Mouse (Mus musculus) NIH3T3 (cell line): ENCODE measurements around the gene Gm14180.
A peak's percentile ranks its signal among the peaks of the same experiment; 100 is the strongest.
"Not testable (repeated sequence)": the region's sequence is repeated elsewhere in the genome, so short reads cannot be mapped to it uniquely, and the experiment has no call there.

Experiments used
- DNase-seq: peaks from one replicate; pipeline ENCODE4 v3.0.0-alpha.2; 2012; ENCODE audit warnings: low read depth

Gene Gm14180

GRCm38 (mm10) chr11:99734190-99734589 is at the start of gene Gm14180:
Gene Gm14180 (minus strand): TSS chr11:99734290.
- no peak for DNase-seq

- no peak for DNase-seq
Measured at GRCm38 (mm10) chr11:99780604-99781003, 46.5 kb upstream of the Gm14180 start, which contains the start of gene Krtap4-8. Gene Krtap4-8 (minus strand): TSS chr11:99780704.

- no peak for DNase-seq
Measured at GRCm38 (mm10) chr11:99778401-99778800, 44.3 kb upstream of the Gm14180 start.

- not testable (repeated sequence) for DNase-seq
Measured at GRCm38 (mm10) chr11:99772813-99773212, 38.7 kb upstream of the Gm14180 start, which contains the start of gene Gm11595. Gene Gm11595 (minus strand): TSS chr11:99772913.

- peak; percentile 30 for DNase-seq
Measured at GRCm38 (mm10) chr11:99768410-99768809, 34.3 kb upstream of the Gm14180 start.

- DNase-seq, result no peak
Measured at GRCm38 (mm10) chr11:99758877-99759276, 24.8 kb upstream of the Gm14180 start.

- DNase-seq, result no peak
Measured at GRCm38 (mm10) chr11:99743985-99744384, 9.9 kb upstream of the Gm14180 start.

GRCm38 (mm10) chr11:99724061-99724460 is 10.0 kb downstream of the Gm14180 start:
- no peak for DNase-seq

GRCm38 (mm10) chr11:99718759-99719158 is 15.3 kb downstream of the Gm14180 start:
- no peak for DNase-seq

- DNase-seq, result no peak
Measured at GRCm38 (mm10) chr11:99690463-99690862, 43.6 kb downstream of the Gm14180 start, which contains the start of gene Gm14190. Gene Gm14190 (minus strand): TSS chr11:99690740.

GRCm38 (mm10) chr11:99685235-99685634 is 48.9 kb downstream of the Gm14180 start:
- DNase-seq, result not testable (repeated sequence)
